Mouse (Mus musculus): ENCODE data around the gene 4931406C07Rik. TPM values are rescaled to one million over a fixed set of nuclear protein-coding genes. Genes with fewer than 3 reads are reported as not detected.
"Not testable (repeated sequence)": the region's sequence is repeated elsewhere in the genome, so short reads cannot be mapped to it uniquely, and the experiment has no call there.

4931406C07Rik gene
- 10 to 100 TPM; 23.4 to 25.0 TPM for total RNA-seq (2021)
- long read RNA-seq, experiment 1, partial matches to known transcripts = 3 of 4 reads
- long read RNA-seq, experiment 1, other reads (novel, unspliced or antisense) = 1 of 4 reads
- long read RNA-seq, experiment 2, partial matches to known transcripts = 2 of 4 reads
- long read RNA-seq, experiment 2, other reads (novel, unspliced or antisense) = 1 of 4 reads

GRCm38 (mm10) chr9:15306398-15307119 lies at the start of gene 4931406C07Rik:
Gene 4931406C07Rik, minus strand, starts transcription at chr9:15306448.
- no peak for DNase-seq (ENCODE audit: low spot score in 2 of 2)

GRCm38 (mm10) chr9:15349925-15350324 lies 43.7 kb upstream of the 4931406C07Rik start:
- DNase-seq (ENCODE audit: low spot score in 2 of 2) = no peak

- DNase-seq (ENCODE audit: low spot score in 2 of 2) = no peak
Observed at GRCm38 (mm10) chr9:15337776-15338175, 31.5 kb upstream of the 4931406C07Rik start.

GRCm38 (mm10) chr9:15318170-15318742 lies 12.0 kb upstream of the 4931406C07Rik start:
- DNase-seq (ENCODE audit: low spot score in 2 of 2) = no peak

- DNase-seq (ENCODE audit: low spot score in 2 of 2) = no peak
Observed at GRCm38 (mm10) chr9:15317223-15318169, 11.2 kb upstream of the 4931406C07Rik start.

- not testable (repeated sequence) for DNase-seq (ENCODE audit: low spot score in 2 of 2)
Observed at GRCm38 (mm10) chr9:15316296-15316695, 10.0 kb upstream of the 4931406C07Rik start.

- DNase-seq (ENCODE audit: low spot score in 2 of 2) = no peak
Observed at GRCm38 (mm10) chr9:15314619-15315018, 8.4 kb upstream of the 4931406C07Rik start.

- DNase-seq (ENCODE audit: low spot score in 2 of 2) = no peak
Observed at GRCm38 (mm10) chr9:15313633-15314032, 7.4 kb upstream of the 4931406C07Rik start.

GRCm38 (mm10) chr9:15312054-15312735 lies 5.9 kb upstream of the 4931406C07Rik start:
- no peak for DNase-seq (ENCODE audit: low spot score in 2 of 2)

- DNase-seq (ENCODE audit: low spot score in 2 of 2) = no peak
Observed at GRCm38 (mm10) chr9:15310179-15310578, 3.9 kb upstream of the 4931406C07Rik start.

GRCm38 (mm10) chr9:15309425-15309824 lies 3.2 kb upstream of the 4931406C07Rik start:
- DNase-seq (ENCODE audit: low spot score in 2 of 2) = no peak

- DNase-seq (ENCODE audit: low spot score in 2 of 2) = no peak
Observed at GRCm38 (mm10) chr9:15308254-15308653, 2.0 kb upstream of the 4931406C07Rik start.

GRCm38 (mm10) chr9:15307257-15307656 lies 1.0 kb upstream of the 4931406C07Rik start:
- no peak for DNase-seq (ENCODE audit: low spot score in 2 of 2)

GRCm38 (mm10) chr9:15305503-15306397 lies 498 bp downstream of the 4931406C07Rik start, which contains the start of gene Taf1d:
Gene Taf1d, plus strand, starts transcription at chr9:15306214.
- peak; percentile 94 to 96 for DNase-seq (ENCODE audit: low spot score in 2 of 2)

GRCm38 (mm10) chr9:15302881-15303280 lies 3.4 kb downstream of the 4931406C07Rik start:
- no peak for DNase-seq (ENCODE audit: low spot score in 2 of 2)

GRCm38 (mm10) chr9:15302006-15302405 lies 4.2 kb downstream of the 4931406C07Rik start:
- DNase-seq (ENCODE audit: low spot score in 2 of 2) = not testable (repeated sequence)

- DNase-seq (ENCODE audit: low spot score in 2 of 2) = no peak
Observed at GRCm38 (mm10) chr9:15301399-15301798, 4.8 kb downstream of the 4931406C07Rik start.

GRCm38 (mm10) chr9:15300056-15300455 lies 6.2 kb downstream of the 4931406C07Rik start:
- no peak for DNase-seq (ENCODE audit: low spot score in 2 of 2)

- DNase-seq (ENCODE audit: low spot score in 2 of 2) = no peak
Observed at GRCm38 (mm10) chr9:15298451-15298850, 7.8 kb downstream of the 4931406C07Rik start.
